Mouse (Mus musculus) ovary, adult 18-20 months (tissue): ENCODE measurements around the gene Gm20696.

ENCODE experiments used
- DNase-seq: peaks from one replicate; pipeline ENCODE4 v3.0.0; 2022; ENCODE audit warnings: low spot score, mixed read lengths

The Gm20696 gene

DNA sequence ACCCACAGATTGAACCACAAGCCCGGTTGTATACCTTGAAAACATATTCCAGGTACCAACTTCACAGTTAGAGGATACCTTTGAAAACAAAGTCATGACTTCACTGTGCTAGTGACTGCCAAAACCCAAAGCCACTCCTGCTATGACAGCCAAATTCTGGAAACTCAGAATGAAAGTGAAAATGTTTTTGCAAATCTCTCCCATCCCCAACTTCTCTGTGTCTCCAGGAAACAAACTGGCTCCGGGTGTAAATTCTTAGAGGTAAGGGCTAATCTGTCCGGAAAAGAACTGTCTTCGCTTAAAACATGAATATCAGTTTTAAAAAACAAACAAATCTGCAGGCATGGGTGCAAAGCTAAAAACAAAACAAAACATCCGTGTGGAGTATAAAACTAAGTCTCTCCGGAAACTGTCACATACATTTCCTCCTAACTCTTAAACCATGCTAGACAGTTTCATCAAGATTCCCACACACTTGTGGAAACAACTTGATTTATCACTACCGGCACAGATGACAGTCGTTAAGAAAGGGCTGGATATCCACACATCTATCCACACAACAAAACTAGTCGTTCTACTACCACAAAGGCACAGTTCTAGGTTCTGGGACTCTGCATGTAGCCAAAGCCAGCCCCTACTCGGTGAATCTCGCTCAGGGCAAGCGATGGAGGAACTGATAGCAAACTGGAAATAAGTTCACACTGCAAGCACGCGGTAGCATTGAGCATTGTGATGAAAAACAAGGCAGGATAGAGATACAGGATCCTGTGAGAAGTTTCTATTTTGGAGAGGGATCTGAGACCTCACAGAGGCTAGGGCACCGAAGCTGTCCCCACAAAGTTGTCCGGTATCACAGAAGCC, 910 bp downstream of the Gm20696 start:
- DNase-seq: no peak

DNA sequence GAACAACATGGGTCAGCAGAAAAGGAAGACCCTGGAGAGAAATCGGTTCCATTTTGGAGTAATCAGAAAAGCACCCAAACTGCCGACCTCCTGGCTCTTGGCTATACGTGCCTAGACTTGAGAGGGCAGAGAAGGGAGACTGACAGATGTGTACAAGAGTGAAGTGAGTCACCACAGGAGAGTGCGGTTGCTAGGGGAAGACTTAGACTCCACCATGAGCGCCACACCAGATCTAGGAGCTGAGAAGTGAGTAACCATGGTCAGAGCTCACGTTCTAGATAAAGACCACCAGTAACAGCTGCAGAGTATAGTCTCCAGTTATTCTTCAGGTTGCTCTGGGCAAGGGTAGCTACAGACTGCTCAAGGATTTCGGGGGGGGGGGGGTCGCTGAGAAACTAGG, 3.4 kb downstream of the Gm20696 start:
- DNase-seq: no peak

DNA sequence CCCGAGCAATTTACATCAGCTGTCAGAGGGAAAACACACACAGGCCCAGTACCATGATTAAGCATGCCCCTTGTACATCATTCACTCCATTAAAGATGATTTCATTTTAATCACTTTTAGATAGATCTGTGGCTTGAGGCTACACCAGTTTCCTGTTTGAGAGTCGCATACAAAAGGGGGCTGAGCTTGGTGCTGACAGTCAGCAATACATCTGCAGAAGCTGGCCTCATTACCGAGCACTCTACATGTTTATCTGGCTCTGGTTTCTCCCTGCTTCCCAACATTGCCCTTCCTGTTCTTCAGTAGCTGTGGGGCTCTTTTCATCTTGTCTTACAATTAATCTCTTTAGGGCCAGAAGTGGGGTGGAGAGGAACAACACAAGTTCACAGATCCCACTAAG, 6.2 kb downstream of the Gm20696 start:
- no peak for DNase-seq

DNA sequence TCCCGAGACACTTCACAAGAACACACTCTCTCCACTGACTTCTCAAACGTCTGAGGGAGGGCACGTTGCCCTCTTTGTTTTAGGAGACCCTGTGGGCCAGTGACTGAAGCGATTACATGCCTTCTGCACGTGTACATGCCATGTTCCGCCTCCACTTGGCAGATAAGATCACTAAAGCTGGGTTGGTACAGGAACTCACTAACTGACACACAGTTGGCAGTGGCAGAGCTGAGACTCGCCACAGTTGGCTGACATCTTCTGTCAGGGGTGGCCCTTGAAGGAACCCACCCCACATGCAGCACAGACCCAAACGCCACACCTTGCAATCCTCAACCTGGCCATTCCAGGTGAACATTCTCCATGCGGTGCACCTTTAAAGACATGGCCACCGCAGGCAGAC, 8.0 kb downstream of the Gm20696 start:
- no peak for DNase-seq

DNA sequence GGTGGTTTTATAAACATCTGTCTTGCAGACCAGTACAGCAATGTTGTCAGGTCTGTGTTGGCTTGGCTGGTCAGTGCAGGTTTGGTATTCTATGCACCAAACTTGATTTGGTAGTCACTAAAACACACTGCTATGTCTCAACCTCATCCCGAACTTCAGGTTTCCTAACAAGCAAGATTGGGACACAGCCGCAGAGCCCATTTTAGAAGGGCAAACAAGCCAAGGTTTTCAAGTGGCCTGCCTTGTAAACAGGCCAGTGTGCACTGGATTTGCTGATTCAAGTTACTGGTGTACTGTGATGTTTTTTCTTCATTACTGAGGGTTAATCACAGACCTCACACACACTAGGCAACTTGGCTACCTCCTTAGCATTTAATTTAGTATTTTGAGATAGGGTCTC, 10.5 kb downstream of the Gm20696 start:
- DNase-seq: no peak

DNA sequence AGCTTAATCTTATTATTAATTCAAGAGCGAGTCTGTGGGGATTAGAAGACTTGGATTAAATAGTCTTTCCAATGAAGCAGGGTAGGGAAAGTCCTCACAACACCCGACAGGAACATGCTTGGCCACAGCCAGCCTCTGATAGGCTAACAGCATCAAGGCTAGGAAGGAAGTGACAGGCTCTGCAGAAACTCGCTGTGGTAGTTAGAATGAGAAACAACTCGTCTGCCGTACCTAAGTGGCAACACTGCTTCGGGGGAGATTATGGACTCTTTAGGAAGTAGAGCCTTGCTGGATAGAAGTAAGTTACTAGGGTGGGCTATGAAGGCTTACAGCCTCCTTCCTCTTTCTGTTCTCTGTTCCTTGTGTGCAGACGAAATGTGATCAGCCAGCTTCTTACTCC, 11.1 kb downstream of the Gm20696 start:
- DNase-seq: no peak

DNA sequence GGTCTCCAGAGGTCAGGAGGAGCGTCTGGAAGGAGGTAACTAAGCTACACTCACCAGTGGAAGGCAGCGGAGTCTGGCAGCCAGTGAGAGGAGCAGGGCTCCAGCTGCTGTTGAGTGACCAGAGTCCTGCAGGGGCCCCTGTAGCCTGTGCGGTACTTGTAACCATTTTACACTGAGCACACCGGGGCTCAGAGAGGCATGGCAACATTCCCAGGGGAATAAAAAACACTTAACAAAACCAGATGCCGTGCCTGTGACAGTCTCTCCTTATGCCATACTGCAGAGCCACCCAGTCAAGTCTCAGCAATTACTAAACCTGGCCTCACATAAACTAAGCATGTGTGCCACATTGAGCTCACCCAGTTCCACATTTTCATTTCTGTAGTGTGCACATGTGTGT, 12.3 kb downstream of the Gm20696 start:
- DNase-seq: no peak

DNA sequence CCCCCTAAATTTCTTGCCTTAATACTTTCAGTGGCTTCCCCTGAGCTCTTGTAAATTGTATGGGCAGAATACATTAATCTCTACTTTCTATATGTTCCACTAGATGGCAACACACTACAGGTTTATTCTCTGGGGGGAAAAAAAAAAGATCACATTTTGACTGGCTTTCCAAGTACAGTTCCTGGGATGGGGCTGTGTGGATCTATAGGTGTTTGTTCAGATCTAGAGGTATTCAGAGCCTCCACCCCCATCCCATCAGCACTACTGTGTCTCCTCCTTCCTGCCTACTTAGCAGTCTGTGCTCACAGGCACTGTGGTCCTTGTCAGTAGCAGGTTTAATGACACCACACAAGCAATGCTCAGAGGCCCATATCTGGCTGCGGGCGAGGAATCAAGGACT, 14.3 kb downstream of the Gm20696 start:
- no peak for DNase-seq

DNA sequence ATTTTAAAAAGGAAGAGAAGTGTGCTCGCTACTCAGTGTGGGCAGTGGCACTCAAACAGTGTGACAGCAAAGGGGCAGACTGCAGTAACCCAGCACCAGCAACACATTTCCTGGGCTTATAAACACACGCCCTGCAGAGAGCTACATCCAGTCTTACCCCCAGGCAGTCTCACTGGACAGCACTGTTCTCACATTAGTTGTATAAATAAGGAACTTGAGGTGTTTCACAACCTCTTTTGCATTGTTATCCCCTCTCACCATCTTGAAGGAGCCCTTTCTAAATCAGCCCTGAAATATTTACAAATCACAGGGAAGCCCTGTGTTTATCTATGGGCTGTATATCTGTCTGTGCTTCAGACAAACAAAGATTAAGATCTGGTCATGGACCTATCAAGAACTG, 17.3 kb downstream of the Gm20696 start:
- no peak for DNase-seq

DNA sequence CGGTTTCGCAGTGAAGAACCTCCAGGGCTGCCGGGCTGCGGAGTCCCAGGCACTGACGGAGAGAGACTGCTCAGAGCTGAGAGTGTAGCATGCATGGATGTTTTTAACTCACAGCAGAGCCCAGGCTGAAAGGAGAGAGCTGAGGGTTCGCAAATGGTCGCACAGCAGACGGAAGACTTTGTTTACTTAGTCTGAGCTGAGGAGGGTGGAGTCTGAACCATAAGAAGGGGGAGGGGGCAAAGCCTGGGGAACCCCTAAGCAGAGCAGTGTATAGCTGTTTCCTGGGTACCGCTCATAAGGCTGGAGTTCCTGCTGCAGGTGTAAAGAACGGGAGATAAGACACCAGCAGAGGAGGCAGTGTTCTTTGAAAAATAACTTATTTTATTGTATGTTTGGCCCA, 20.3 kb downstream of the Gm20696 start:
- no peak for DNase-seq

DNA sequence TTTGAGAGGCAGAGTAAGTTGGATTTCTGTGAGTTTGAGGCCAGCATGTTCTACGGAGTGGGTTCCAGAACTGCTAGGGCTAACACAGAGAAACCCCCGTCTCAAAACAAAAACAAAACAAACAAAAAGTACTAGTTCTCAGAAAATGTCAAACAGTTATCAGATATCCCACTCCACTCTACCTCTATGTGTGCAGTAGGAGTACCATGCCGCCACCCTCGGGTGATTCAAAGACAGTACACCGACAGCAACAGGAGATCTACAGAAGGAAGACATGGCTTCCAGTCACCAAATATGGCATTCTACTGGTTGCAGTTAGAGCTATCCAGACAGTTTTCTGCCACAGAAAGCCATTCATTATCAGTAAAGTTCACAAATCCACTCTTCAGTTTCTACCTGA, 21.7 kb downstream of the Gm20696 start:
- DNase-seq: no peak

DNA sequence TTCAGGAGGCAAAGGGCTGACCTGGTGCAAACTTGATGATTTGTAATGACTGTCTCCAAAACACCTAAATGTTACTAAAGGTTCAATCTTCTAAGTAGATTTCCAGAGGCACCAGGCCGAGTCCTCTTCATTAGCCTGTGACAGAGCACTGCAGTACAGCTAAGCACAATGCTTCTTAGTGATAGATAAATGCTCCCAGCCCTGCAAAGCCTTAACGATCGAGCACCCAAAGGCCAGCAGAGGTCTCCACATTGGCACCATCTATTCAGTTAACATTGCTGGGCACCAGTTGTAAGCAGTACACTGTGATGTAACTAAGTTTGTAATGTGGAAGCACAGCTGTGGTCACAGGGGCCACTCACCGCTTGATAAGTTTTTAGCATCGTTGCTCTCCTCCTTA, 22.2 kb downstream of the Gm20696 start:
- DNase-seq: no peak

DNA sequence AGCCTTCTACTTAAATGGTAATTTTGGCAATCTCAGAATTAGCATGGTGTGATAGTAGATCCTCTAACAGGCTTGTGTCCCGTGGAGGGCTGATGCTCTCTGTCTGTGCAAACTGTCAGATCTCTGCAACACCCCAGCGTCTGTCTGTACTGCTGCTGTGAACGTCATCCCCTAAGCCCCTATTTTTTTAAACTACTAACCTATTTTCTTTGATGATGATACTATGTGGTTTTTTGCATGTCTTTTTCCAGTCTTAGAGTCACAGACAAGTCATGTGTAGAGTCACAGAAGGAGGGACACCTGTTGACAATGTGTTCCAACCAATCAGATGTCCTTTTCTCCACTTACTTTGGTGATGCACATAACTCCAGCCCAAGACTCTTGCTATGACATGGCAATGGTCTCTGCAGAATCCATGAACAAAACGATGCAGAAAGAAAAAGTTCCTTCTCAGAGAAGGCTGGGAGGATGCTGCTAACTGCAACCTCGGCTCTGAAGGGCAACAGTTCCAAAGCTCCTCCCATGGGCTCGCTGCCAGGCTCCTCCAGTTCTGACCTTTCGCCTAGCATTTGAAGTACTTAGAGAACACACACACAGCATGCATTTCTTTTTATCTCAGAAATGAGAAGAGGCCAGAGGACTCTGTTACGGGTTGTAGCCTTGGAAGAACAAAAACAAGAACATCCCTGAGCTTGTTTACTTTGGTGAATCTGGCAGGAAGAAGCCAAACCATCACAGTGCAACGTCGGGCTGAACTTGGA, 23.0 kb downstream of the Gm20696 start:
- DNase-seq: peak; percentile 84

DNA sequence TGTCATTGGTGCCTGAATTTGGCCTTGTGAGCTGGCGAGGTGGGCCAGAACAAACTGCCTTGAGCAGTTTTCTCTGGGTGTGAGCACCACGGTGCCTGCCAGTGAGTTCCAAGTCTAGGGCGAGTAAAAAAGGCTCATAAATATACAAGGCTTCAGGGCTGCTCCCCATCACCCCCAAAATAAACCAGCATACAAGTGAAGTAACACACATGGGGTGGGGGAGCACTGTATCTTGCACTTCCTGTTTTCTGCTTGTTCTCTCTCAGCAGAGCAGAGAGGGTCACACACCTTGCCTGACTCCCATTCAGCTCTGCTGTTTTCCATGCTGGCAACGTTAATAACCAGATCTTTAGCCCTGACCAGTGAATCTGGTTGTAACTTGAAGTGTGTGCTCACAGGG, 29.1 kb downstream of the Gm20696 start:
- no peak for DNase-seq

DNA sequence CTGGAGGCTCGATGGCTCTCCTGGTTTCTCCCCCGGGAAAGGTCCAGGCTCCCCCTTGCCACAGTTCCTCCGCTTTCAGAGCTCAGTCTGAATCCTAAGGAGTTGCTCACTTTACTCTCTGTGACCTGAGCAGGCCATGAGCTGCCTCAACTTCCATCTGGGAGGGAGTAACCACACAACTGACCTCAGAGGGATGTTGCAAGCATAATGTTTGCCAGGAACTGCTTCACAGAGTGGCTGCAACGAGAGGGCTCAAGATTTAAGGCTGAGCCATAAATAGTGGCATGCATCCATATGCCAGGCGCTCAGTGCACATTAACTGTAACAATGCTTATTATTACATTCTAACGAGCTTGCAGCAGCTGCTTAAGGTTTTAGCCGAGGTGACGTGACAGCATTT, 29.8 kb downstream of the Gm20696 start:
- no peak for DNase-seq

DNA sequence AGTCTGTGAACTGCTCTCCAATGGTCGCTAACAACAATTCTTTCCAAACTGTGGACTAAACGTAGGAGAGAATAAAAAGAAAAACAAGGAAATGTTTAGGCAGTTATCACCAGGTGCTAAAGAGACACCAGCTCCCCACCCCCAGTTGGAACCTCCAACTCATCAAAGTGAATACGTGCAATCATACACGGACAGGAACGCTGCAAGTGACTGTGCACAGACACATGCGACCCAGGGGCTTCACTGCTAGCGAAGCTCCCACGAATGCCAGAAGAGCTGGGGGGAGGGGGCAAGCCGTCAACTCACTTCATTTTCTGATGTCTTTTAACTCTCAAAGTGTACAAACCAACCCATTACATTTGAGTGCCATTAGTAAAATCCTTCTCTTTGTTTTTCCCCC, 30.5 kb downstream of the Gm20696 start:
- DNase-seq: no peak

DNA sequence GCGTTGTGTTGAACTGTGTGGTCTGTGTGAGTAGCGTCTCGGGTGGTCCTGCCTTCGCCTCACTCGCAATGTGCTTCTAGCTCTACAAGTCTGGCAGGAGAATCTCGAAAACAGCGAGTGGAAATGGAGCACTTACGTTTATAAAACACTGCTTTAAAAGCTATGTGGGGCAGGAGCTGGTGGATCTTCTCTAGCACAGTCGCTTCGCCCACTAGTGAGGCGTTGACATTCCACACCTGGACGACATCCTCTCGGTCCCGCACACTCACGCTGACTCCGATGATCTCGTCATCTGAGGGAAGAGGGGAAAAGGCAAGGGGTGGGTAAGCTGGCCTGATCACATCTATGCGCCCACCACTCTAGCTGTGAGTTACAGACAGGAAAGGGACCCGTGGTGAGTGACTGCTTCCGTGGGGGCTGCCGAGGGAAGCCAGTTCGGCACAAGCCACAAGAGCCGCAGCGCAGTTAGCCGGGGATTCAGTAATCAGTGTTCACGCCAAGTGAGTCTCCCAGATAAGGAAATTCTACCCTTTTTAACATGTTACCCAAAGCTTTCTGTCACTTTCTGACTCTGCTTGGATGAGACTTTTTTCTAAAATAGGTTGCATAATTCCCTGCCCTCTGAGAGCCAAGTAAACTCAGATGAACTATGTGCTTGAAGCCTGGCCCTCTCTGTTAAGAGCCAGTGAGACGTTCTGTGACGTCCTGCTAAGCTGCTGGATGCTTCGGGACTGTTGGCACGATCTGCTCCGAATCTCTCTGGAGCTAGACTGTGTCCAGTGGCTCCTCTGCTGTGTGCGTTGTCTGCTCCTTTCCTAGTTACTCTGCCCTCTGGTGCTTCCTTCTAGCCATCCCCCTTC, 34.2 kb downstream of the Gm20696 start:
- no peak for DNase-seq

DNA sequence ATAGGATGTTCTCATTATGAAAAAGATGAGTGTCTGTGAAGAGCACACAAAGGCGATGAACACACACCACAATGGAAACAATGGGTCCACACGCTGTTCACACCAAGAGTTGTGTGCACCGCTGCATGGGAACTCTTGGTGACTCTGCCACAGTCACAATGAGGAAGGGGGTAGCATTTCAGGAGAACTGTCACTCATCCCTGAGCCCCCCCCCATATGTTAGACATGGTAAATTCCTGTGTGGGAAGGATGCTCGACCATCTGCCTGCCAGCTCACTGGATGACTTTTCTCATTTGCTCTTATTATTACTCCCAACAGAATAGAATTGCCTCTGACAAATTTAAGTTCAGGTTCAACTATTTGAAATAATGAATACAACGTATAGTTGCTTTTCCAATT, 35.0 kb downstream of the Gm20696 start:
- DNase-seq: no peak

DNA sequence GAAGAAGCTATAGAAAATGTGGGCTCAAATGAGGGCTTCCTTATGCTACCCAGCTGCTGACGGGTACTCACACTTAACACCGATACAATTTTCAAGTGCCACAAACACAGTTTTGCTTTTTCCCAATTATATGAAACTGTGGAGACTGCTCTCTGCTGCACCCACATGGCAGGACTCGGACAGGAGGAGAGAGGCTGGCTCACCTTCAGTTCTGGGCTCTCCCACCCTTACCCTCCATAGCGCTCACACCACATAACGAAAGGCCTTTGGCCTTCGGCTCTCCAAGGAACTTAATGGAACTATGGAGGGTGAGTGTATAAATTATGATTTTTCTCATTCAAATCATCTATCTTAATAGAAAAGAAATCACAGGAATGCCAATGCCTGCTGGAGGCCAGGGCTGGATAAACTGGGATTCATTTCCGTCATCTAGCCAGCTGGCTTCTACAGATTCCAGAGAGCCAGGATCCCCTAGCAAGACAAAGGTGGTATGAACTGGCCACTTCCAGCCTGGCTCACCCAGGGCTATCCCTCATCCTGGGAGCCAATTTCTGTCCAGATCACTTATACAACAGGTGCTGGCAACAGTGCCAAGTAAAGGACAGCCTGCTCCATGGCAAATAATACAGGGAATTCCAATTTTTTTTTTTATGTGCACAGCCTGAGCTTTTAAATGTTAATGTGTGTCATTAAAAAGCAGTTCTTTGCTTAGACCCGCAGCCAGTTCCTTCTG, 36.7 kb downstream of the Gm20696 start:
- DNase-seq: no peak

DNA sequence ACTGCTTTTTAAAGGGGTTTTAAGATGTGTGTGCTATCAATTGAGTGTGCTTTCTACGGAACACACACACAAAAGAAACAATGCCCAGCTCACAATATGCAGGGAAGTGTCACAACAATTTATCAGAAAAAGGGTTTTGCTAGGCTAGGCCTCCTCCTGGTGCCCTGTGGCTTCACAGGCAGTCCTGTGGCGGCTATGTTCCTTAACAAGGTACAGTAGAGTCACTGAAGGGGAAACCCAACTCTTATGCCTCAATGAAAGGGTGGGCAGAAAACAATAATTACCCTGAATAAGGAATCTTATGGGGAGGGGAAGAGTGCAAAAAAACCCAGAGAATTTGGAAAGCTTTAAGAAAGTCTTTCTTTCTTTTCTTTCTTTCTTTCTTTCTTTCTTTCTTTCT, 40.2 kb downstream of the Gm20696 start:
- DNase-seq: no peak

DNA sequence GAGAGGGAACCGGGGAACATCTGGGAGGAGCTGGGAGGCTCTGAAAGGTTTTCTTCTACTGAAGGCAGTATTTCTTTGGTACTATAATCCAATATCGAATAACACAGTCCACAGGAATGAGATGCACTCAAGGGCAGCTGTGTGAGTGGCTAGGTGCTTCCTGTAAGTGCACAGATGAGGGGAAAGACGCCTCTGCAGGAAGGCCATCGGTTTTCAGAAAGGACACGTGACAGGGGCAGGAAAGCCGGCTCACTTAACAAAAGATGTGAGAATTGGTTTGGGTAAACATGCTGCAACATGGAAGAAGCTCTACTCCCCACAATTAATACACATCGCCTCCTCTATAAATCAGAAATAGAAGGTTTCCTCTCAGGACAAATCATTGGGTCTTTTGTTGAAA, 40.8 kb downstream of the Gm20696 start:
- no peak for DNase-seq

DNA sequence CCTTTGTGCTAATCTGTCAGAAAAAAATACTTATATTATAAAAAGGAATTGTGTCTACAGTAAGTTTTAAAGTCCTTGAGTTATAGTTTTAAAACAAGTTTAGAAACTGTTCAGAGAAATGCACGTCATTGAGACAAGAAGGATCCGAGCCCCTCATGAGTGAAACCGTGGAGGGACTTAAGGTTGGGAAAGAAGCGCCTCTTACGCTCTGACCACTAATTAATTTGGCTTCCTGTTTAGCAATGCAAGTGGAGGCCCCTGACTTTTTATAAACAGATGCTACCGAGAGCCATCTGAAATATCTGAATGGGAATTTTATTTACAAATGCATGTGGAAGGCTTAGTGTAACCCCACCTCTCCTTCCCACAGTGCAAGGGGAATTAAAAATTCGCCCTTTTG, 41.3 kb downstream of the Gm20696 start:
- DNase-seq: no peak
